Mouse (Mus musculus) retina, postnatal 1 day (tissue): ENCODE data around the gene Vamp2.

ENCODE experiments used
- DNase-seq: peaks from one replicate; pipeline ENCODE4 v3.0.0-alpha.2; 2012

Gene Vamp2

DNA sequence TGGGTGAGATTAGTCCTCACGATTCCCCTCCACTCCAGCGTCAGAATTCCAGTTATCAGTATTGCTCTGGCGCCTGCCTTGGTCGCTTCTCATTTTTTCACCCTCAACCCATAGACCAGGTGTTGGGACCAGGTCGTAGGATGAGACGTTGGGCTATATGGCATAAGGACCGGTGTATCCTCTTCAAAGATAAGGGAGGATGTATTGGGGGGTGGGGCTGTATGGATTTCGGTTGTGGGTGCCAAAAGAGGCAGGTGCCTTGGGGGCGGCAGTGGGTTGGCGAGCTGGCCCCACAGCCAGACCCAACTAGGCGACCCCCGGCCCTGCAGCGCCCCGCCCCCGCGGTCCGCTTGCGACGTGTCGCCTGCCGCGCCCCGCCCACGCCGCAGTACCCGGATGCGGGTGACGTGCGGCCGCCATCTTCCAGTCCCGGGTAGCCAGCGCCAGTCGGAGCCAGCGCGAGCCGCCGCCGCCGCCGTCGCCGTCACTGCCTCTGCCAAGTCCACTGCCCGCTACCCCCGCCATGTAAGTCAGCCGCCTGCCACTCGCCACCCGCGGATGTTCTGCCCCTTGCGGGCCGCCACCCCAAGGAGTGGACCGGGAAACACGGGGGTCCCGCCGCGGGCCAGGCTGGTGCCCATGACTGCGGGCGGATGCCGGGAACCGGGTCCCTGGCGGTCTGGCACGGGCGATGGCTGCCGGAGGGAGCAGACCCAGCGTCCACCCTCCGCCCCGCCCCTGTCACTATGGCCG is at the start of gene Vamp2:
Vamp2 (plus strand) TSS at position 388 of the 753 bp plus-strand sequence.
- peak; percentile 94 for DNase-seq

DNA sequence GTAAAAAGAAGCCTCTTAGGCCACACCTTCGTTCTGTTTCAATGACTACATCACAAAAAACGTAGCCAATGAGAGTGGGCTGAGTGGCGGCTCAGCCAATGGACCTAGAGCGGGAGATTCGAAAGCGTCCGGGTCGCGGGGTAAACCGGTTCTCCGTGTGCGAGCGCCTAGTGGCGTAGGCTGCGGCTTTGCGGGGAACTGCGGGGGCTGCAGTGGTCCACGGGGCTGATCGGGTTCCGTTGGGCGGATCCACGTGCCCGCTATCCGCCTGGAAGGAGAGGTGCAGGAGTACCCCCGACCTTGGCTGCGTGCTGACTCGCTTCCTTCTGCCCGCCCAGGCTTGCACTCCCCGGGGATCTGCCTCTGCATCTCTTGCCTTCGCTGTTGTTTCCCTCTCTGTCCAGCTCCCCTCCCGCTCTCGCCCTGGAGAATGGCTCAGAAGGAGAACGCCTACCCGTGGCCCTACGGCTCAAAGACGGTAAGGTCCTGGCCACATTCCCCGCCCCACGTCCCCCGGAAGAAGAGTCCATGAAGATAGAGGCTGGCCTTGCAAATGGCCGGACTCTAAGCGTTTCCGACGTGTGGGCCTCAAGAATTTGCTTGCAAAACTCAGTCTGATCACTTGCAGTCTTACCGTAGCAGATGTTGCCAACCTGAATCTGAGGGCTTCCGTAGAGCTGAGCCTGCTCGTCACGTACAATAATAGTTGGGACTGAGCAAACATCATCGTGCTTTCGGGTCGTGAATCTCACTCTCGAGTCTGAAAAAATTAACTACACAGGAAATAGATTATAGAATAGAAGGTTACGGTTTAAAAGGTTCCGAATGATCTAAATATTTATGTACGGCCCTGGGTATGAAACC is 42.5 kb upstream of the Vamp2 start, which contains the start of gene Aurkb:
Aurkb (plus strand) TSS at position 117 of the 864 bp plus-strand sequence.
- peak; percentile 94 for DNase-seq

DNA sequence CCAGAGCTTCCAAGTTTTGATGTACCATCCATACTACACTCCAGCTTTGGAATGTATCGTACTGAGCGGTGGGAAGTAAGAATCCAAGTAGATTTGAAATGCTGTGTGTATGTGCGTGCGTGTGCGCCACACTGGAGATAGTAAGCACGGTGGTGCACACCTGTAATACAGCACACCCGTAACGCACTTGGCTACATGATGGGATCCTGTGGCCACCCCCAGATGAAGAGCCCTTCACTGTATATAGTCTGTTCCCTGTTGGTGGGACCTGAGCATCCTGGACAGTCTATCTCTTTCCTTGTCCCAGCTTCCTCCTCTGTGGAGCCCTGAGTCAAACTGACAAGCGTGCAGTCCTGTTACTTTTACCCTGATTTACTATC is 41.9 kb upstream of the Vamp2 start:
- DNase-seq = no peak

DNA sequence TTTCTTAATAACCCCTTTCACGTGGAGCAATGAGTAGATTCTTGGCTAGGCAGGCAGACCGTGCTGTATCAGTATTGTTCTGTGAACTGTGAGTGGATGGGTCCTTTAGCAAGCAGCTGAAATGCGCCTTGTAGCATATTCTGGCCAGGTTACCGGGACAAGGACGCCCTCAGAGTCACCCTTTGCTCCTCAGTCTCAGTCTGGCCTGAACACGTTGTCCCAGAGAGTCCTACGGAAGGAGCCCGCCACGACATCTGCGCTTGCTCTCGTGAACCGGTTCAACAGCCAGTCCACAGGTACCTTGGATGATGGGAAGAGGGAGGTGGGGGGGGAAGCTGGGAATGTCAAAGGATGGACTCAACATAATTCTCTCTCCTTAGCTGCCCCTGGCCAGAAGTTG is 40.7 kb upstream of the Vamp2 start:
- no peak for DNase-seq

DNA sequence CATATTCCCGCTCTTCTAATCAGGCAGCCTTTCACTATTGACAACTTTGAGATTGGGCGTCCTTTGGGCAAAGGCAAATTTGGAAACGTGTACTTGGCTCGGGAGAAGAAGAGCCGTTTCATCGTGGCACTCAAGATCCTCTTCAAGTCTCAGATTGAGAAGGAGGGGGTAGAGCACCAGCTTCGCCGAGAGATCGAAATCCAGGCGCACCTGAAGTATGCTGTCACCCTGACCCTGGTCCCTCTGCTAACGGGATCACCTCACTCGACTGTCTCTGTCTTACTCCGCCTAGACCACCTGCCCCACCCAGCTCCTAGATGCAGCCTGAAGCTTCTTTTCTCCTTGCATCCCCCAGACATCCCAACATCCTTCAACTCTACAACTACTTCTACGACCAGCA is 40.1 kb upstream of the Vamp2 start:
- DNase-seq = no peak

DNA sequence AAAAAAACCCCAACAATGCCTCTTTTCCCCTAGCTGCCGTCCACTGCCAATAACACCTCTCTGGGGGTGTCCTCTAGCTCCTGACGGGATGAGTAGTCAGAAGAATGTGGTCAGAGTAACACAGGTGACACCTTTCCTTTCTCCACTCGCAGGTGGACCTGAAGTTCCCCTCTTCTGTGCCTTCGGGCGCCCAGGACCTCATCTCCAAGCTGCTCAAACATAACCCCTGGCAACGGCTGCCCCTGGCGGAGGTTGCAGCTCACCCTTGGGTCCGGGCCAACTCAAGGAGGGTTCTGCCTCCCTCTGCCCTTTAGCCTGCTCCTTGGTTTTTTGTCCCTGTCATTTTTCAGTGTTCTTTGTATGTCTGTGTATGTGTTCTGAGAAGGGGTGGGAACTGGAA is 37.5 kb upstream of the Vamp2 start:
- no peak for DNase-seq

DNA sequence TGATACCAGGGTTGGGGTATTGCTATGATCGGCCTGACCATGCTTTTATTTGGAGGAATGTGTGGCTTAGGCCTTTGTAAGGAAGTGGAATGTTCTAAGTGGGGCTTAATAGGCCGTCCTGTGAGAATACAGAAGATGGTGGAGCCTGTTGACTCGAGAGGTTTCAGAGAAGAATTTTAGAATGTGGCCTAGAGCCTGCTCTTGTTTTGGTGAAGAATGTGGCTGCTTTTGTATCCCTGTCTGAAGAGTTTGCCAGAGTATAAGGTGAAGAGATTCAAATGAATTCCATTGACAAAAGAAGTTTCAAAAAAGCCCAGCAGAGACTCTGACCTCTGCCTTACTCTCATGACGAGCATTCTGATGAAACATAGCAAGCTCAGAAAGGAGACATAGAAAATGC is 36.5 kb upstream of the Vamp2 start:
- no peak for DNase-seq

DNA sequence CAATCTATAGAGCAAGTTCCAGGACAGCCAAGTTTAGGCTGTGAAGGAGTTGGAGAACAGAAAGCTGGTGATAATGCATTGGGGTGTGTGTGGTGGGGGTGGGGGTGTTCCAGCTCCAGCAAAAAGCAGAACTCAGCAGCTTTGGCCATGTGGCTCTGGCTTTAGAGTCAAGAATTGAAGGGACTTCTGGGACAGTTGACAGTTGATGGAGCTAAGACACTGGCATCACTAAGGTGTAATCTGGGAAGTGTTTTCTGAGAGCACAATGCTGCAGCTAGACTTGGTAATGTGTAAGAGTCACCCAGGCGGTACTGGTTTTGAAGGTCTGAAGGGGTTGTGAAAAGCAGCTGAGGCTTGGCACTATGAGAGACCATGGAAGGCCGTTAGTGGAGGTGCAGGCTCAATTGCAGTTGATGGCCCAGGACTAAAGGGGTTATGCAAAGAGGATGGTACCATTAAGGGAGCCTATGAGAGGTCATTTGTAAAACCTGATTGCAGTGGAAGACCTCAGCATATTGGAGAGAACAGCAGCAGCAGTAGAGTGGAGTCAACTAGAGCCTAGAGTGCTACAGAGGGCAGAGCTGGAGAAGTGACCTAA is 35.4 kb upstream of the Vamp2 start:
- DNase-seq = no peak

DNA sequence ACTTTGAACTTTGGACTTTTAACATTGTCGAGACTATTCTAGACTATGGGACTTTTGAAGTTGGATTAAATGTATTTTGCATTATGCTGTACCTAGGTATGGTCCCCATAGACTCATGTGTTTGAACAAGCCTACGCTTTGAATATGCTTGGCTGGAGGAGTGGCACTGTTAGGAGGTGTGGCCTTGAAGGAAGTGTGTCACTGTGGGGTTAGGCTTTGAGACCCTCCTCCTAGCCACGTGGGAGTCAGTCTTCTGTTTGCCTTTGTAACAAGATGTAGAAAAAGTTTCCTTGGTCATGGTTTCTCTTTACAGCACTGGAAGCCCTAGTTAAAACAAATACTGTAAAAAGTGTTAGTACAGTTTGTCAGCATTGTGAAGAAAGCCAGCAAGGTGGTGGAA is 34.4 kb upstream of the Vamp2 start:
- no peak for DNase-seq

DNA sequence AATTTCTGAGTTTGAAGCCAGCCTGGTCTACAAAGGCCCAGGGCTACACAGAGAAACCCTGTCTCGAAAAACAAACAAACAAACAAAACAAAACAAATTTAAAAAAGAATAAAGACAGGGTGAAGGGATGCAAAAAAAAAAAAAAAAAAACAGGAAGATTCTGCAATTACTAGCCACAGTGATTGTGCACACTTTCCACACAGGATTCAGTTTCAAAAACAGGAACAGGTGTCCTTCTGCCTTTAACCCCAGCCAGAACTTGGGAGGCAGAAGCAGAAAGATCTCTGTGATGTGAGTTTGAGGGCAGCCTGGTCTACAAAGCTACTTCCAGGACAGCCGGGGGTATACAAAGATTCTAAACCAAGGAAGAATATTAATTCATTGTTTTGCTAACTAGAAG is 30.0 kb upstream of the Vamp2 start:
- DNase-seq = no peak

DNA sequence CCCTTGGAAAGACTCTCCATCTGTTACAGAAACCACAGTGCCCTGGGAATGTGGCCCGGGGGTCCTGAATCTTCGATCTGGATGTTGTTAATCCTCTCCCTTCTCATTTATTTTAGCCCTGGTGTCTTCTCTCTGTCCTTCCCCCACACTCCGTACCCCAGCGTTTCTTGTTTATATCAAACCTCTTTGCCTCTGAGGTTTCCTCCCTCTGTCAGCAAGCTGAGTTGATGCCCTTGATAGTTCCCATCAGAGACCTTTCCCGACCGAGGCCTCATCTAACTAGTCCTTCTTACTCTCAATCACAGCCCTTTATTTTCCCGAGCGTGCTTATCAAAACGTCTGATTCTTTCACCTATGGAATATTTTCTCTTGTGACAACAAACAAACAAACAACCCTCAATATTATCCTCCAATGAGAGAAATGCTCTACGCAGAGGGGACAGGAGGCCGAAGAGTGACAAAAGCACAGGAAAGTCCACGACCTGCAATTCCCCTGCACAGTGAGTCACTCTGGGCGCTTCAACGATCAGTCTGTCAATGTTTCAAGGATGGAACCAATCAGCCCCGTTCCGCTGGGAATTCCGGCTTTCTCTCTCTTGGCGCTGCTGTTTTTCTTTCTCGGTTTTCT is 29.4 kb upstream of the Vamp2 start:
- no peak for DNase-seq

DNA sequence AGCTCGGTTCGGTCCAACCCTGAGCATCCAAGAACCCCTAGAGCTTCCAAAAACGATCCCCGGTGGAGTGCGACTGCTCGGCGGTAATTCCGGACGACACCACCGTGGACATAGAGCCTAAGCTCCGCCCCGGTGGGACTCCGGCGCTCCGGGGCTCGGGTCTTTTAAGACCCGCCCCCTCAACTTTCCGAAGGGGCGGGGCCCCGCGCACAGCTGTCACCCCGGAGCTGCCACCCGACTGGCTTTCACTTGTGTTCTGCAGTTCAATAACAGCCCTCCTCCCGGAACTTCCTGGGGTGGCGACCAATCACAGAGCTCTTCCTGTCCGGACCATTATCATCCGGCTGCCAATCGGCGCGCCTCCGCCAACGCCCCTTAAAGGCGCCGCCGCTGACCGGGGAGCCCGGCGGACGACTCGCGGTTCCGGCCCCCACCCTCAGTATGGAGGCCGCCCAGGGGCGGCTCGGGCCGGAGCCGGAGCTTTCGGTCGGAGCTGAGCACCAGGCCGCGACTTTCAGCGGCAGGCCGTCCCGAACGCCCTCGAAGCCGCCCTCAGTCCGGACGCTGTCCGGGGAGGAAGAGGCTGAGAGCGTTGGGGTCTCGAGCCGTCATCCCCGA is 28.8 kb upstream of the Vamp2 start, which contains the start of gene Borcs6:
Borcs6 (plus strand) TSS at position 361 of the 618 bp plus-strand sequence.
- peak; percentile 99 for DNase-seq

DNA sequence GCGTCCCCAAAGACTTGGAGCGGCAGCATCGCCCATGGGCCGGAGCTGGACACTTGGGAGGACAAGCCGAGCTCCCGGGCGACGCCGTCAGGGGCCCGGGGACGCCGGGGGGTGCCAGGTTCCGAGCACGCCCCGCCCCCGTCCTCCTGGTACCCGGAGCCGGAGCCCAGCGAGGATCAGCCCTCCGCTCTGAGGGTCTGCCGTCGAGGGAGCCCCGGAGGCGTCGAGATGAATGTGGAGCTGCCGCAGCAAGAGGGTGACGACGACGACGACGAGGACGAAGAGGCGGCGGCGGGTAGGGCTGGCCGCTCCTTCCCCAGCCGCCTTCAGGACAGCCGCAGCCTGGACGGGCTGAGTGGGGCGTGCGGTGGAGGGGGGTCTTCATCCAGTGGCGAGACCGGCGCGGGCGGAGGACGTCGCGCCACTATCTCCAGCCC is 28.3 kb upstream of the Vamp2 start:
- no peak for DNase-seq

DNA sequence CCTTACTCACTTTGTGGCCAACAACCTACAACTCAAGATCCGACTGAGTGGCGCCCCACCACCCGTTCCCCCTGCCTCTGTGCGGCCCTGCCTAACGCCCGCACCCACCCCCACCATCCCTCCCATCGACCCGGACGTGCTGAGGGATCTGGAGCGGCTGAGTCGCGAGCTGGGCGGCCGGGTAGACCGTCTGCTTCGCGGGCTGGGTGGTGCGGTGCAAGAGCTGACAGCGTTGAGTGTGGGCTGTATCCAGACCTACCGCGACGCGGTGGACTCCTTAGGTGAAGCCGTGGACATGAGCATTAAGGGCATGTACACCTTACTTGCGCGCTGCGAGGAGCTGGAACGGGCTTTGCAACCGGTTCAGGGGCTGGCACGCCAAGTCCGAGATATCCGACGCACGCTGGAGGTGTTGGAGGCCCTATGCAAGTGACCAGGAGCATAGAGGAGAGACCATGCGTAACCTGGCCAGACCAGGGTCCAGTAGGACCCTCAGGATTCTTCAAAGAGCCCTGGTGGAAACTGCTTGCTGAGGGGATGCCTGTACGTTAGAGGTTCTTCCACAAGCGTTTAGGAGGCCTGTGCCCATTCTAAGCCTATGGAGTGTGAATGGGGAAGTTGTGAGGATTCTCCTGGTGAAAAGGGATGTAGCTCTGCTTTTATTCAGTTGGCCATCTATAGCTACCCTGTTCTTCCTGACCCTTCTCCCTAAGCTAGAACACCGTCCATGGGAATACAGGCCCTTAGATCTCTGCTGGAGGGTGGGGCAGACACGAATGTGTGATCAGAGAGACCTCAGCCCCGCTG is 27.6 kb upstream of the Vamp2 start:
- DNase-seq = peak; percentile 60

DNA sequence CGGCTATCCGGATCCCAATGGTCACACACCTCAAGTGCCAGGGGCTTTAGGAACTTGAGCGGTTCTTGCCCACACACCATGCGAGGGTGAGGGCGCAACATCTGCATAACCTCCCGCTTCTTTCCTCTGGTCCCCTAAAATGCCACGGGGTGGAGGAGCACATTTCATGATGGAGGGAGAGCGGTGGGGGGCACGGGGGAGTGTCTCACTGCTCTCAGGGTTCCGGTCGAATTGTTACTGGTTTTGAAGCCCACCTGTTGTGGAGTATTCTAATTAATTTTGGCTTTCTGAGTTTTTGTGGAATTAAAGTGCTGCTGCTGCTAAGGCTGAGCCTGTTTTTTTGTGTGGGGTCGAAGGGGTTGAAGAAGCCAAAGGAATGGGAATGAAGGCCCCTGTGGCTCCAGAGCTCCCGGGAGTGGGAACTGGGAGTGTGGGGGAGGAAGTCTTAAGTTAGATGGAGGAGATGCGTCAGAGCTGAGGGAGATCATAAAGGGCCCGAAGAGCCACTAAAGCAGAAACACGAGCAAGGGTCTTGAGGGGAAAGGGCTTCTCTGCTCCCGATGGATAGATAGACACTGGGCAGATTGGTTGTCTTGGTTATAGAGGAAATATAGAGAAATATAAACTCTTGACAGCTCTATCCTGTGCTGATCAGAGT is 26.9 kb upstream of the Vamp2 start:
- DNase-seq = peak; percentile 4

DNA sequence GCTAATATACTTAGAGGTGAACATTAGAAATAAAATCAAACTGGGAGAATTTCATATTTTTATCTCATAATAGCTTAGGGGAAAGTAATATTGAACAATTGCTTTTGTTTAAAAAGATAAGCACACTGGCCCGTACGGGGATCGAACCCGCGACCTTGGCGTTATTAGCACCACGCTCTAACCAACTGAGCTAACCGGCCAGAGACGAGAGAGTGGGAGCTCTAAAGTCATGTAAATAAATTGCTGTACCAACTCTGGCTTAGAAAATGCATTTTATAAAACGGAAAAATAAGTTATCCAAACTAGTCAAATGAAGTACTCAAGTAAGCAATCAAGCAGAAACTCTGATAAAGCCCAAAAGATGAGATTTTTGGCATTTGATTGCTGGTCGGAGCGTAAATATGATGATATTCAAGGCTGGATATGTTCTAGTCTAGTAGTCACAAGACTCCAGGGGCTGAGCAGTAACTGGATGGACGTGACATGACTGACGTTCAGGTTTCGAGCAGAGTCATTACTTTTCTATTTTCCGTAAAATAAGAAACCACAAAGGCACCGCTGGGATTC is 26.0 kb upstream of the Vamp2 start:
- peak; percentile 80 for DNase-seq

DNA sequence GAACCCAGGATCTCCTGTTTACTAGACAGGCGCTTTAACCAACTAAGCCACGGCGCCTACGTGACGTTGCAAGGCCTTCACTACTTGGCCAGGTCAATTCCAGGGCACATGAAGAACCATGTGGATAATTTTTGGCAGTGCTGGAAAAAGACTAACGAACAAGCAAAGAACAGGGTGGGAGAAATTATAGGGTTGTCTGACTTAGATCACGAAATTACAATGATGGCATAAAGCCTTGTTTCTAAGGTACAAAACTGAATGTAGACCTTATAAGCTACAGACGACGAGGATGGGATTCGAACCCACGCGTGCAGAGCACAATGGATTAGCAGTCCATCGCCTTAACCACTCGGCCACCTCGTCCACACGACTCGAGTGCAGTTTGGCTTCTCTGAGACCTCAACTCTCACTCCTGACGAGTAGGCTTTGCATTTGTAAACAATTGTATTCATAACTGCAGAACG is 25.5 kb upstream of the Vamp2 start:
- peak; percentile 94 for DNase-seq

DNA sequence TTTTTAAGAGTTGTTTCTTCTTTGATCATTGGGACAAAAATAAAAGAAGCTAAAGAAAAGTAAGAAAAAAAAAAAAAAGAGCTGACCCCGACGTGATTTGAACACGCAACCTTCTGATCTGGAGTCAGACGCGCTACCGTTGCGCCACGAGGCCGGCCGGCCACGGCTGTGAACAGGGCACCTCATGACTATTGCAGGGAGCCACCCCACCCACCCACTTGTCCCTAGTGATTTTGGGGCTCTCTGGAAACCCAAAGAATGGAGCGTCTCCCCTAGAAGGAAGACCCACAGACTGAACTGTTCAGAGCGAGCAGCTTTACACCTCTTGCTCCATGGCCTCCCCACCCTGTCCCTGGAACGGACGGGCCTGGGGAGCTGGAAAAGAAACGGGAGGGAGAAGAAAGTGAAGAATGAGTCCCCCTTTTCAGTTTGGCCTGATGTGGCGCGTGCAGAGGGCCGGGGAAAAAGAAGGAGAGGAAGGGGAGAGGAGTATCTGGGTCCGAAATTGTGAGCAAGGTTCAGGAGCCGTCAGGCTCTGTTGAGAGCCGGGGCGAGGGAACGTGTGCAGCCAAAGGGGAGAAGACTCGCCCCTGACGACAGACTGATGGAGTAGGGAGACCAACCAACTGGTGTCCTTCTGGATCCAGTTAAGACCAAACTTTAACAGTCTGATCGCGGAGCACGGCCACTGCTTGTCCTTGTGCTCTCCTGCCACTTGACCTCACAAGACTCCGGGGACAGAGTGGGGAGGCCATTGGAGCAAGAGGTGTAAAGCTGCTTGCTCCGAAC is 24.7 kb upstream of the Vamp2 start:
- DNase-seq = peak; percentile 86

DNA sequence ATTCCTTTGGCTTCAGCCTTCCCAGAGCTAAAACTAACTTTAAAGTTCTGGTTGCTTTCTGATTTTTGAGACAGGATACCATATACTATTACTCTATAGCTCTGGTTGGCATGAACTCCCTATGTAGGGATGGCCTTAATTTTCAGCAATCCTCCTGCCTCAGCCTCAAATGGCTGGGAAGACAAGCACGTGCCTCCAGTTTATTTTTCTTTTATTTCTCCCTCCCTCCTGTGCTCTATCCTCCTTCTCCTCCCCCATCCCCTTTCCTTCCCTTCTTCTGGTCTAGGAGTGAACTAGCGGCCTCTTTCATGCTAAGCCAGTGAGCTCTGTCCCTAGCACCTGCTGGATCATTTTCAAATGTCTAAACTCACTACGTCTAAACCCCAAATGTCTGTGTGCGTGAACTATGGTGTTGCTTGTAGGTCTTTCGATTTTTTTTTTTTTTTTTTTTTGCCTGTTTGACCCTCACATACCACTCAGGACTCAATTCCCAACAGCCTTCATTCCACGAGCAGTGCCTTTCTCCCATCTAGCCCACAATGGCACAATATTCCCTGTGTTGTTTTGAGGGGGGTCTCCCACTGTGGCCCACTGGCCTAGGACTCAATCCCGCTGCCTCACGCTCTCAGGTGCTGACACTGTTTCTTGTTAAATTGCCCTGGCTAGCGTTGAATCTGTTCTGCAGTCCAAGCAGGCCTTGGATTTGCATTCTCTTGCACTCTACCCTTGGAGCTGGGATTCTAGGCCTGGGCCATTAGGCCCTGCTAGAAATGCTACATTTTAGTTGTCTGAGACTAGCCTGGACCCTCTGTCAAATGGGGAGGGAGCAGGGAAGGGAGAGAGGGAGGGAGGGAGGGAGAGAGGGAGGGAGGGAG is 23.8 kb upstream of the Vamp2 start:
- DNase-seq = no peak
